Mouse (Mus musculus) hindbrain, embryonic 10.5 days (tissue): Measurements from ENCODE around the gene Tex13b. TPM values are rescaled to one million over a fixed set of nuclear protein-coding genes. Genes with fewer than 3 reads are reported as not detected.

Experiments
- polyA plus RNA-seq: library from polyadenylated mRNA; unstranded; fragments of >200 nt; fragmentation: Nextera tagmentation; extraction: Ambion mirVana; gene quantifications from 2 replicates; pipeline ENCODE4 v1.2.1, GENCODE M21; 2016

Tex13b gene
- polyA plus RNA-seq, 1 experiment from 2014 or later, result not detected

Other genes starting within 250 kb of the Tex13b start
- gene Tsc22d3, start 212.8 kb downstream of the Tex13b start, polyA plus RNA-seq, result 122 and 124 TPM in 2 replicates
- gene Mid2, start 148.8 kb downstream of the Tex13b start, polyA plus RNA-seq, result 2.1 TPM in 2 replicates
- gene Vsig1, start 94.2 kb upstream of the Tex13b start, polyA plus RNA-seq, result not detected in 2 replicates
- gene Psmd10, start 143.3 kb upstream of the Tex13b start, polyA plus RNA-seq, result 52.3 and 57.7 TPM in 2 replicates
- 13.5 and 15.1 TPM in 2 replicates for gene Atg4a, start 143.5 kb upstream of the Tex13b start, polyA plus RNA-seq